Mouse (Mus musculus) G1E (cell line): ENCODE measurements around the gene Txnl4b.

Experiments
- CTCF ChIP-seq: IDR thresholded peaks from 2 replicates; pipeline ENCODE4 v1.5.1; 2012; ENCODE audit warnings: low read depth, low read length, inconsistent platforms, mixed read lengths
- POLR2AphosphoS5 ChIP-seq: IDR thresholded peaks from 2 replicates; pipeline ENCODE4 v1.6.1; 2012; ENCODE audit warnings: low read depth, low read length, inconsistent platforms; ENCODE audit not compliant: insufficient replicate concordance

GRCm38 (mm10) chr8:109608271-109609152 is 42.8 kb downstream of the Txnl4b start, which contains the start of gene Dhodh:
- TF ChIP-seq CTCF (no peak), POLR2AphosphoS5 (no peak)
